Mouse (Mus musculus): Measurements from ENCODE around the gene 1110008L16Rik.
"Not testable (repeated sequence)": the region's sequence is repeated elsewhere in the genome, so short reads cannot be mapped to it uniquely, and the experiment has no call there.

Gene 1110008L16Rik

DNA sequence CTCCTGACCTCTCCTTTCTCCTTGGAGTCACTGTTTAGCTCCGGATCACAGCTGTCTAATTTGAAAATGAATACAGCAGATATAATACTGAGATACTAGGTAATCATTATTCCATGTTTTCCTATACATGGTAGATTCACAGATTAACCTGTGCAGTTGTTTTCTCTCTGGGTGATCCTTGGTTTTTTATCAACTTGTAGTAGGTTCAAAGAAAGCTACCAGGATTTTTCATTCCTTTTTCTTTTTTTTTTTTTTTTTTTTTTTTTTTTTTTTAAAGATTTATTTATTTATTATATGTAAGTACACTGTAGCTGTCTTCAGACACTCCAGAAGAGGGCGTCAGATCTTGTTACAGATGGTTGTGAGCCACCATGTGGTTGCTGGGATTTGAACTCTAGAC is 39.1 kb downstream of the 1110008L16Rik start:
- DNase-seq (ENCODE audit: low read depth, low spot score): not testable (repeated sequence)

DNA sequence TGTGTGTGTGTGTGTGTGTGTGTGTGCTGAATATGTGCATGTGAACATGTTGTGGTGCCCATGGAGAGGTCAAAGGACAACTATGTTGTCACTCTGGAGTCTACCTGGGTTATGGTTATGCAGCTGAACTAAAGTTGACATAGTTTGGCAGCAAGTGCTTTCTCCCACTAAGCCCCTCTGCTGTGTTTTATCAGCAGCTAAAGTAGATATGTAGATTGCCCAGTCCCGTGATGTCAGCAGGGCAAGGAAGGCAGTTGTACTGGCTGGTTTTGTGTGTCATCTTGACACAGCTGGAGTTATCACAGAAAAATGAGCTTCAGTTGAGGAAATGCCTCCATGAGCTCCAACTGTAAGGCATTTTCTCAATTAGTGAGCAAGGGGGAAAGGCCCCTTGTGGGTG is 43.7 kb downstream of the 1110008L16Rik start:
- DNase-seq (ENCODE audit: low read depth, low spot score): not testable (repeated sequence)

DNA sequence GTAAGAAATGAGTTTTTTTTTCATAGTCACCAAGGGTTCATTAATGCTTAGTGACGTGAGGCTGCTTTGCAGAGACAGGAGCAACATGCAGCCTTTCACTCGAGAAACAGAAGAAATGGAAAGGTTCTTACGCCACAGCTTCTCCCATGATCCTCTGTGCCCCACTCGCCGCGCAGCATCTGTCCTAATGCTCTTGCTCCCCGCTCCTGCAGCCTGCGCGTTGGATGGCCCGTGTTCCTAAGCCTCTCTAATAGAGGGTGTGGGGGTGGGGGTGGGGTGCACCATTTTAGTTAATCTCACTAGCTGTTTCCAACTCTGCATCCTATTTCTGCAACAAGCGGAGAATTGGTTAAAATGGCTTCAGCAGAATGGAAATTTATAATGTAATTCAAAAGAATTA is 44.6 kb downstream of the 1110008L16Rik start:
- peak; percentile 49 for DNase-seq (ENCODE audit: low read depth, low spot score)

DNA sequence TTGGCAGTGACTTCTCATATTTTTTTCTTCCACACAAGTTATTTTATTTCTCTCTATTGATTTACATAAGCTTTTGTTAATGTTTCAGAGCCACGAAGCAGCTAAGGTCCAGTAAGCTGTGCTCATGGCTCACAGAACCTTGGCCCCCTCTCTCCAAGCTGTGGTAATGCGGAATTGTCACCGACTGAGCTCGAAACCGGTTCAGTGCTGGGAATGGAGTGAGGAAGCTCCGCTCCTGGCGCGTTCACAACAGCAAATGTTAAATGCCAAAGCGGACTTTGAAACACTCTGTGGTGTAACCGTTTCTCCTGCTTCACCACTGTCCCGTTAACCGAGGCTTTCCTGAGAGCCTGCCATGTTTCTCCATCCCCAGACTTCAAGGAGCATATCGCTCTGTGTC is 45.2 kb downstream of the 1110008L16Rik start:
- DNase-seq (ENCODE audit: low read depth, low spot score): peak; percentile 53

DNA sequence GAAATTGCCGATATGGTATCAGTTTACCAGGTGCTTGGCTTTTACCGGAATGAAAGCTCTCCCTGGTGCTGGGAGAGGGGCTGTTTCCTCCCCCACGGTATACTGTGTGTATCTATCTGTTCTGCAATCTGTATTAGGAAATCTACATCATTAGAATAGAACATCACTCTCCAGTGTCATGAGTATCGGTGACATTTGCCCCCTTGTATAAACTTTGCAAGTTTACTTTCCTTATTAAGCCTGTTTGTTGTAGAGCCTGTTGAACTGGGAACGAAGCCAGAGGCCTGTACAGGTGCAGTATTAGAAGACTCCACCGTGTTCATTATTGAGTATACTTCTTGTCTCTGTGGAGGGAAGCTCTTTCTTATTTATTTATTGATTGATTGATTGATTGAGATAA is 54.0 kb downstream of the 1110008L16Rik start:
- DNase-seq (ENCODE audit: low read depth, low spot score): no peak

DNA sequence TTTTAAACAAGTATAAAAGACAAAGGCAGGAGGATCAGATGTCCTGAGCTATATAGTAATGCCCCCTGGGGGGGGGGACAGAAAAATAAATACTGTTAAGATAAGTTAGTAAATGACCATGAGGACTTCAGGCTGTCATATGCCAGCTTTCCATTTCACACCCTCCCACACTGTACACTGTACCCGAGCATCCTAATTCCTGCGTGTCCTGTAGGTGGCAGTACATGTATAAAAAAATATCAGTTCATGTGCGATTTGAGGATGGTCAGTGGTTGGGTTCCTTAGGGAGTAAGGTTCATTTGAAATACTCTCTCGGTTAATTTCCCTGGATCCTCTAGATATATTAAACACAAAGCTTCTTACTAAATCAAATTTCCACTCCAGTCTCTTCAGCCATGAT is 55.5 kb downstream of the 1110008L16Rik start:
- DNase-seq (ENCODE audit: low read depth, low spot score): peak; percentile 57

DNA sequence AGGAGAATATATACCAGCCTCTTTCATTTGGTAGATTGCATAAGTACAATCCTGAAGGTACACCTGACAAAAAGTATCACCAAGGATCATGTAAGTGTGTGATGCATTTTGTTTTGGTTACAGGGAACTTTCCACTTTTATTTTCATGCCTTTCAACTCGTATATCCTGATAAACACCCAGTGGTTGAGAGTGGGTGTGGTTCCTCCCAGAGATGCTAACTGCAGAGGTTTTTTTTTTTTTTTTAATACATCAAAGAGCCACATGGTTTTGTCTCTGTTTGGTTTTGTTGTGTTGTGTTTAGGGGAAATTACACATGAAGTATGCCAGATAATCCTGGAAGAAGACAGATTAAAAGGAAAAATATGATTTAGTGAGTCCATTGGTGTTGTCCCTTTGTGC is 57.9 kb downstream of the 1110008L16Rik start:
- no peak for DNase-seq (ENCODE audit: low read depth, low spot score)

DNA sequence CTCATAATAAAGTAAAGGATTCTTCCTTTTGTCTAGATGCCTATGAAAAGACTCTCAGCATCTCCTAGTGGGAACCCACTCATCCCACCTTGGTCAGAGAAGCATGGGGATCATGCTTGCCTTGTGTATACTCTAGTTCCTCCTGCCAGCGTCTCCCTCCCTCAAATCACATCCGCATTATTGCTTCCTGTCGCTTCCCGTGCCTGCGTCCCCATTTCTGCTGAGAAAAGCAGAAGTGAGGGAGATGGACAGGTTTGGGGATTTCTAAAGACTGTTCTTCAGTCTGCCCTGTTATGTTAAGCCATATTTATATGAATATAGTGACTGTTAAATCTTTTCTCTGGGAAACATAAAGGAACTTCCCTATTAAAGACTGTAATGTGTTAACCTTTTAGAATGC is 61.6 kb downstream of the 1110008L16Rik start:
- no peak for DNase-seq (ENCODE audit: low read depth, low spot score)

DNA sequence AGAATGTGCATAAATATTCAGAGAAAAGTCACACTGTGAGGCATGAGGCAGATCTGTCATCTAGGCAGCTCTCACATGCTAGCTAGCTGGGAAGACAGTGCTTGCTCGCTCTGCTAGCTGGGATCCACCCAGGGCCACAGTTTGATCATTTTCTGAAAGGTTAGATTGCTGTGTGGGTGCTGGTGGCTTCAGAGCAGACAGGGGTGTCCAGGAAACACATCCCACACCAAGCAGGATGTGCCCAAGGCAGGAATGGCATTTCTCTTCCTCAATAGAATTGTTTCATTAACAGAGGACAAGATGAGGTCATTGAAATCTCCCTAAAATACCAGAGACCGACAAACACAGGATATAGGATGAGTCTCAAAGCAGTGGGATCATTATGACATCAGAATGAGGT is 65.7 kb downstream of the 1110008L16Rik start:
- DNase-seq (ENCODE audit: low read depth, low spot score): no peak

DNA sequence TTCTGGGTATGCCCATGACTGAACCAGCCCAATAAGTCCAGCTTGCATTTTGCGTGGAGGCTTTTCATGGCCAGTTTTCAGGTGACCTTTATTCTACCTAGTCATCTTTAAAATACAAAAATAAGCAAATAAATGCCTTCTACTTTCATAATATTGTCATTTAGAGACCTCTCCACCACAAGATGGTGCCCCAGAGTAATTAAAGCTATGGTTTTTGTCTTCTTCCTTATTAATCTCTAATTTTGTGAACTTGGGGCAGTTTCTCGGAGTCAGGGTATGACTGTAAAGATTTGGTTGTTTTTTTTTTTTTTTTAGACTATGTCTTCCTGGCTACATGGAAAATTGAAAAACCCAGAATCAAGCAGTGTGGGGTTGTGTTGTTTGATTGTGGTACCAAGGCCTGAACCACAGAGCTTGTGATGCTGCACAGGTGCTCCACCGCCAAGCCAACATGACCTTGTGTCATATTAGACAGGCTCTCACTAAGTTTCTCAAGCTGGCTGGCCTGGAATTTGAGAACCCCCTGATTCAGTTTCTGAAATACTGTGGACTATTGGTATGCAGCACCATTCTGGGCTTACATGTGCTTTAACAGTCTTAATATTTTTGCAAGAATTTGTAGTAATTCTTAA is 73.2 kb downstream of the 1110008L16Rik start:
- no peak for DNase-seq (ENCODE audit: low read depth, low spot score)

DNA sequence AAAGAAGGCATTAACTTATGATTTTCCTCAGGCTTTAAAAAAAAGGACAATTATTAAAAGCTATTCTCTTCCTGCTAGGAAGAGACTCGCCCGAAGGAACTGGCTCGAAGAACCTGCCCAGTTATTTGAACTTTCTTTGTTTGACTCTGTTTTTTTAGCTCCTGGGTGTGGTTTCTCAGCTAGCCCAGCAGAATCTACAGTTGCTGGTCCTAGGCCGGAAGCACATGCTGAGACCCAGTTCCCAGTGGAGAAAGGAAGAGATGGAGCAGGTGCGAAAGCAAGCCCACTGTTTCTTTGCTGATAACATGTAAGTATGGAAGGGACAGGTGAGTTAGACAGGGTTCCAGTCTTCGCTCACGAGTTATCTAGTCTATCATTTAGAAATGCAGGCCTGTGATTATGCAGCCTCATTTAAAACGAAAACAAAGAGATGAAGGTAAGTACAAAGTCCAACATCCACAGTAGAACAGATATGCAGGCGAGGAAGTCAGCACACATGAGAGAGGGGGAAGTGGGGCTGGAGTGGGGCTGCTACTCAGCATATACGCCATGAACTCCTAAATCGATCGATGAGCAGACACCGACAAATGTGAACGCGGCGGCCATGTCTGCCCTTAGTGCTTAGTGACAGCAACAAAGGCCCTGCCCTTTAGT is 77.7 kb downstream of the 1110008L16Rik start:
- DNase-seq (ENCODE audit: low read depth, low spot score): peak; percentile 76

DNA sequence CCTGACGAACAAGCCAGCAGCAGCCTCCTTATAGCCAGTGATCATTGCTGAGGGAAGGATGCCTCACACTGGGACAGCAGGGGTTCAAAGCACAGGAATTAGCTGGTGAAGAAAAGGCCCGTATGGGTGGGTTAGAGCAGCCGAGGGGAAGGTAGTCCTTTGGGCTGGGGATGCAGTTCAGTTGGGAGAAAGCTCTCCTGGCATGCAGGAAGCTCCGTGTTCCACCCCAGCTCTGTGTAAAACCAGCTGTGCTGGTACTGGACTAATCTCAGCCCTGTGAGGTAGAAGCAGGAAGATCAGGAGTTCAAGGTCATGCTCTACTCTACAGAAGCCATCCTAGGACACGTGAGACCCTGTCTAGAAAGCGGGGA is 78.2 kb downstream of the 1110008L16Rik start:
- peak; percentile 75 for DNase-seq (ENCODE audit: low read depth, low spot score)

DNA sequence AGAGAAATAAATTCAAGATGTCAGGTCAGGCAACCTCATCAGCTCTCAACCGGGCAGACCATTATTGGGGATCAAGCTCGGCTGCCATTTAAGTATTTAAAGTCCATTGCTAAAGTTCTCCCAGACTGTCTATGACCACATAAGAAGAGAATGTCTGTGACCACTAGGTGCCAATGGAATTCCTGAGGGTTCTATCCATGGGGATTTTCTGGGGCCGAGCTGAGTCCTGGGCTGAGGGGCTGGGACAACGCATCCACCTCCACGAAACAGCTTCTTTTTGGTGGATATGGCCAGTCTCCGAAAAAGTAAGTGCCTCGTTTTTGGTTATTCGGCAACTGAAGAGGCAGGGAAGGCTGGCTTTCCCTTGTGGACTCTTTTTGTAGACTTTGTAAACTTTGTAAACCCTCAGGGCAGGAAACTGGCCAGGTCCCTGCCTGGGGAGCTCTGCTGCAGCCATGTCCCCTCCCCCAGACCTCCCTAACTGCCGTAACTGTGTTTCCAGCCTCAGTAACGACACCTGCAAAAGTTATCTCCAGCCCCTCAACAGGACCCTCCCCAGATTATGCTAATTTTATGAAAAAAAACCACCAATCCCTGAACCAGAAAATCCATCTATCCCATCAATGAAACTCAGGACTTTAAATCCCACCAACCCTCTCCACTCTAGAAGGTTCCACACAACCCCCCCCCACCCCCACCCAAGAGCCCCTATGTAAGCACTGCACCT is 84.8 kb downstream of the 1110008L16Rik start, which contains the start of gene Psma6:
Psma6 (plus strand) TSS at position 200 of the 727 bp plus-strand sequence.
- DNase-seq (ENCODE audit: low read depth, low spot score): peak; percentile 28

DNA sequence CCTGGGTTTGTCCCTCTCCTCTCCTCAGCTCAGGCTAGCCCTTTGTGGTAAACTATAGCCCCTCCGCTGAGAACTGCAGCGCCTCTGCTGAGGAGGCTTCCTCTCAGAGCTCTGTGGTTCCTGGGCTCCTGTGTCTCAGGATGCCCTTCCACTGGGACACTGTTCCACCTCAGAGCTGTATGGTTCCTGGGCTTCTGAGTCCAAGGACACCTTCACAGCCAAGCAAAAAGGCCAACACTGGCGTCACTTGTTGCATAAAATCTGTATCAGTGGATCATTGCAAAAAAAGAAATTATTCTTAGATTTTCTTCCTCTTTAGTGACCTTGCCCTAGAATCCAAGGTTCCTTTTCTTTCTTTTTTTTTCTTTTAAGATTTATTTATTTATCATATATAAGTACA is 85.4 kb downstream of the 1110008L16Rik start:
- DNase-seq (ENCODE audit: low read depth, low spot score): no peak

DNA sequence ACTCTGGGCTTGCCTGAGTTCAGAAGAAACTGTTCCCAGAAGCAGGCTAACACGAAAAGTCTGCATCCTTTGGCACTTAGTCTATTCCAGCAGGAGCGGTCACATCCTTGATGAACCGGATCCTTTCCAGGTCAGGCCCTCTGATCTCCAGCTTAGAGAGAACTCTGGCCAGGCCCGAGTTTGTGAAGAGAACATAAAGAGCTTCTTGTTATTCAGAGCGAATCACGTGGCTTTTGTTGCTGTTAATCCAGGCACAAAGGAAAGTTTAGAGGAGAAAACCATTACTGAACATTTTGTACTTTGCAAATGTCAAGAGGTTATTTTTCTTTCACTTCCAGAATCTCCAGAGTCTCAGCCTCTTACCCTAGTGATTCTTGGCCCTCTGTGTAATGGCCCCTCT is 86.6 kb downstream of the 1110008L16Rik start:
- DNase-seq (ENCODE audit: low read depth, low spot score): peak; percentile 78

DNA sequence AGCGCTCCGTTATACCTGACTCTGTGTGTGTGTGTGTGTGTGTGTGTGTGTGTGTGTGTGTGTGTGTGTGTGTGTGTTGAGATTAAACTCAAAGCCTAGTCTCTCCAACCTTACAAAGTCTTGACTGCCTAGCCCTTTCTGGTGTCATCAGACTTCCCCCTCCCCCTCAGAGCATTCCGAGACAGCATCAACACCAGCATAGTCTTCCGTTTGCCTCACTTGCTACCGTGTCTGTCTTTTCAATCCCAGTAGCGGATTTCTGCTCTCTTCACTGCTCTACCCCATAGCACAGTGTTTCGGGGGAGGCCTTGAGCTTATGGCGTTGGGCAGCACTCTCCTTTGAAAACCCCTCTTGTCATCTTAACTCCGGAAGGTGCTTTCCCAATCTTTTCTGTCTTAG is 87.1 kb downstream of the 1110008L16Rik start:
- peak; percentile 55 for DNase-seq (ENCODE audit: low read depth, low spot score)

DNA sequence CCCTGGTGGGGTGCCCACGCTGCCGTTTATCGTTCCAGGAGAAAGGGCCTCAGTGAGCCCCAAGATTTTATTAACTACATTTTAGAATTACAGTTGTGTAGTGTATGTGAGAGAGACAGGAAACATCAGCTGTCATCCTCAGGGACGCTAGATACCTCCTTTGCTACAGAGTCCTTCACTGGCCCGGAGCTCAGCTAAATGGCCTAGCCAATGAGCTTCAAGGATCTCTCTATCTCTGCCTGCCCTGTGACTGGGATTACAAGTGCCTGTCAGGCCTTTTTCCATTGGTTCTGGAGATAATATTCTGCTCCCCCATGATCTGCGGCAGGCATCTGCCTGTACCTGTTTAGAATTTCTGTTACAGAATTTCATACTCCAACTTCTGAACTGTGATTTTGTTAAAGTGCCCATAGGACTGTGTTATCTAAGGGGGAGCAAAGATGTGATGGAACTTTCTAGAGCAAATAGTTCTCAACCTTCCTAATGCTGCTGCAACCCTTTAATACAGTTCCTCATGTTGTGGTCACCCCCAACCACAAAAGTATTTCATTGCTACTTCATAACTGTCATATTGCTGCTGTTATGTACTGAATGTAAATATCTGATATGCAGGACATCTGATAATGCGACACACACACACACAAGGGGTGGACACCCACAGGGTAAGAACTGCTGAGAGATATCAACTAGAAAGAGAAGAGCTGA is 87.9 kb downstream of the 1110008L16Rik start:
- no peak for DNase-seq (ENCODE audit: low read depth, low spot score)

DNA sequence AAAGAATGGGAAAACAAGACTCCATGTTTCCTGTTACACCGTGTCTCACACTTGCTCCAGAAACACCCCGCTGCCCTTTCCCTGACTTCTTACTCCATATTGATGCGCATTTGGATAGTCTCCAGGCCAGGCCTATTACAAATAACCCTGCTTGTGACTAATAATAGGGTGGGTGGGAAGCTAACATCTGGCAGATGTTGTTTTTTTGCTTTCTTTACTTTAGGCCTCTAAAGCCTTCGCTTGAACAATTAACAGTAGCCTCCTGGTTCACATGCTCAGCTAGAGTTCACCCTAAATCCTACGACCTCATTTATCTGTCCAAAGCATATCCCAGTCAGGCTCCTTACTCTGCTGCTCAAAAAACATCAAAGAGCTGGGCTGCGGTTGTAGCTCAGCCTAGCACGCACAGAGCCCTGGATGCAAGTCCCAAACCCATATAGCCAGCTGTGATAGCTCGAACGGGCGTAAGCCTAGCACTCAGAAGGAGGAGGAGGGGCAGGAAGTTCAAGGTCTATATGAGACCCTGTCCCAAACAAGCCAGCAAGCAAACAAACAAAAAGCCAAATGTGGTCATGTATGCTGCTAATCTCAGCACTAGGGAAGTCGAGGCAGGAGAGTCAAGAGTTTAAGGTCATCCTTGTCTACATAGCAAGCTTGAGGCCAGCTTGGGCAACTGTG is 88.5 kb downstream of the 1110008L16Rik start:
- DNase-seq (ENCODE audit: low read depth, low spot score): peak; percentile 22

DNA sequence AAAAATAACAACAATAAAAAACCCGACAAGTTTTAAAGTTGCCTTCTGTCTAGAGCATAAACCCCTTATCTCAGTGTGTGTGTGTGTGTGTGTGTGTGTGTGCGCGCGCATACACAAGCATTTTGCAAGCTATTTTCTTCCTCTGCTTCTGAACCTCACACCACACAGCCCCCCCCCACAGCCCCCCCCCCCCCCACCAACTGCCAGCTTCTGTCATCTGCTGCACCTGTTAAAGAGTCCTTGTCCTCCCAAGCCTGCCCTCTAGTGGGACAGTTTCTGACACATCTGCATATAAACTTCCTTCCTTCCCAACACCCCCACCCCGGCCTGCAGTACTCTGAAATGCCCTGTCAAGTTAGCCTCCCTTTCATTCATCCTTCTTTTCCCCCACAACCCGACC is 89.1 kb downstream of the 1110008L16Rik start:
- peak; percentile 68 for DNase-seq (ENCODE audit: low read depth, low spot score)

DNA sequence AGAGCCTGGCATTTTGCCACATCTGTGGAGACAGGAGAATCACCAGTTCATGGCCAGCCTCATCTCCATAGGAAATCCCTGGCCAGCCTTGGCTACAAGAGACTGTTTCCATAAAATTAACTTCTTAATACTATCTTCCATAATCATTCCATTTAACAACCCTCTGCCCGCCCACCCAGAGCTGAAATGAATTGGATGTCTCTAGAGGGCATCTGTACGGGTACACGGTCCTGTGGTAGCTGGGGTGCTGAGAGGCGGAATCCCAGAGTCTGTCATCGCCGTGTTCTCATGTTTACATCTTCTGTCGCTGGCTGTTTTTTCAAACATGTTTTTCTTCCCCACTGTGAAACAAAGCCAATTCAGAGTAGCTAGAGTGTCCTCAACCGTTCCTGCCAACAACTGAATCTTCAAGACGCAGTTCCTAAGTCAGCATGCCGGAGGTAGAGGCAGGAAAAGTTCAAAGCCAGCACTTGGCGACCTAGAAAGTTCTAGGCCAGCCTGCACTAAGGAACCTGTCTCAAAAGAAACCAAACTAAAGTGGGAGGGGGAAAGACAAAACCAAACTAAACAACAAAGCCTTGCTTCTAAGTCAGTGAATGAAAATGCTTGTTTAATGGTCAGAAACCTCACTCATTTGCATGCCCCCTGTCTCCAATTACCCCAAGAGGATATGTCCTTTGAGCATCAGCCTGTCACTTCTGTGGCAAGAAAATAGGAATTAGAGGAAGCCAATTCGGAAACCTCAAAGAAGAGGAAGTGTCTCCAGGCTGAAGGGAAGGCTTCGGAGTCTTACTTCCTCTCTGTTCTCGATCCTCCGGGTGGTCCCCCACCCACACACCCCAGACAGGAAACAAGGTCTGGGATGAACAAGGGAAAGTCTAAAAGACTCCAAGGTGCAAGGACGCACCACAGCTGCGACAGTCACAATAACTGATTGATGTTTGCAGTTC is 90.0 kb downstream of the 1110008L16Rik start:
- no peak for DNase-seq (ENCODE audit: low read depth, low spot score)
